Mouse (Mus musculus): ENCODE measurements around the gene Sept3.

GRCm38 (mm10) chr15:82231591-82232378 lies 42.9 kb upstream of the Sept3 start:
- TF ChIP-seq CTCF (IDR thresholded peaks at IDR 0.05; ENCODE audit: control insufficient read depth, insufficient read depth, insufficient replicate concordance, low read depth, low read length): no peak
- no peak for TF ChIP-seq POLR2A (IDR thresholded peaks at IDR 0.05; ENCODE audit: control insufficient read depth, low read depth, low read length)

Measured in testis, adult 2 months (tissue).